In the genomic region with DNA sequence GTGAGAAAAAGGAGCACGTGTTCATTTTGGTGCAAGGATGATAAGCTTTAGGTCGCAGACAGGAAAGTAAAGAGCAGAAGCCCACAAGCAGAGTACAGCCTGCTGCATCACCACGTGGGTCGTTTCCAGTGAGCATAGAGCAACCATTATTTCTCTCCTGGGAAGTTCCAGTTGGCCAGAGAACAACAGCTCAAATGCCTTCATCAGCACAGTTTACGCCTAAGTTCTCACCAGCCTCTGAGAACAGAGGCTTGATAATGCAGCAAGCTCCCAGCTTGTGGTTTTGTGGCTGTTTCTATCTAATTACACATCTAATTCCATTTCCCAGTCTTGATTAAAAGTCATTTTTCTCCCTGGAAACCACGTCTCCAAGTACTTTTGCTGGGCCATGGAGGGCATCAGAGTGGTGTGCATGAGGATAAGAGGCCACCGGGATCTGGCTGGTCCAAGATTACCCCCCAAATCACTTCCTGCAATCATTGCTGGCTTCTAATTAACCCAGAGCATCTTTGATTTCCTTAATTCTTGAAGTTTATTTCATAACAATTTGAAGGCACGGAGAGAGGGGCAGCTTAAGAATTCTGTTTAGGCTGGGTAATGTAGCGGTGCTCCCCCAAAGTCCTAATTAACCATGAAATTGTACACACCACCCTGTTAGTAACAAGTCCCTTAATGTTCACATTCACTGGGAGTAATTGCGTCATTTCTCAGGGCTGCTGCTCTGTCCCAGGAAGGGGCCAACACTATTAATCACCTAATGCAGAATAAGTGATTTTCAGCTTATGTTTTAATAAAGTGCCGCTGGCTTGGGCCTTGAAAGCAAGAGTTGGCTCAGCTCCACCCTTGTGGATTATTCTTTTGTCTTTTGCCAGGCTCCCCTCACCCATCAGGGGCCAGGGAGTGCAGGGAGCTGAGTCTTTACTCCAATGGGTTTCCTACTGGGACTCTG, we compare ENCODE assay signal across 11 mouse cellular contexts.
DNase-seq lines count a peak whose midpoint lies in the region; ATAC-seq and TF ChIP-seq lines count a peak whose summit lies in the region.
"Had no signal": no experiment of that assay in that cellular context is flagged by ENCODE, and none has a peak within 500 bp of the region (broad histone marks: within the 10 kb centered on the region; RNA-seq: fewer than 3 reads in every experiment).

No protein-coding gene starts in this region.

- no peak overlapping the region for H3K4me2 ChIP-seq in forebrain, embryonic 12.5 days
- H3K4me2 ChIP-seq in limb, embryonic 13.5 days (replicated peaks) = no peak overlapping the region
- H3K4me2 ChIP-seq in liver, embryonic 11.5 days = no peak overlapping the region
- H3K4me2 ChIP-seq in liver, embryonic 12.5 days = no peak overlapping the region

- TF ChIP-seq CTCF in brain, embryonic 14.5 days (IDR thresholded peaks at IDR 0.05; ENCODE audit: borderline replicate concordance, extremely low read depth, insufficient read depth, insufficient read length) = no peak

- H3K27ac ChIP-seq in forebrain, embryonic 12.5 days = no peak overlapping the region; the same call in 1 of the 2 replicates
- no peak overlapping the region for H3K27ac ChIP-seq in limb, embryonic 13.5 days
- no peak overlapping the region for H3K27ac ChIP-seq in liver, embryonic 11.5 days (ENCODE audit: low read depth, low read length)
- H3K27ac ChIP-seq in liver, embryonic 12.5 days = no peak overlapping the region
- H3K27ac ChIP-seq: liver, embryonic 14.5 days had no signal

- H3K9ac ChIP-seq in forebrain, embryonic 12.5 days = no peak overlapping the region
- no peak overlapping the region for H3K9ac ChIP-seq in limb, embryonic 13.5 days
- no peak overlapping the region for H3K9ac ChIP-seq in liver, embryonic 11.5 days (ENCODE audit: low read depth, low read length)
- no peak overlapping the region for H3K9ac ChIP-seq in liver, embryonic 12.5 days
- H3K9ac ChIP-seq: liver, embryonic 14.5 days had no signal

- H3K36me3 ChIP-seq in forebrain, embryonic 12.5 days (replicated peaks) = no peaks in the 10 kb centered on the region
- no peaks in the 10 kb centered on the region for H3K36me3 ChIP-seq in limb, embryonic 13.5 days
- no peaks in the 10 kb centered on the region for H3K36me3 ChIP-seq in liver, embryonic 11.5 days (ENCODE audit: control insufficient read depth, insufficient read depth, low read length)
- no peaks in the 10 kb centered on the region for H3K36me3 ChIP-seq in liver, embryonic 12.5 days

- peaks cover 9% of the 10 kb centered on the region for H3K4me1 ChIP-seq in forebrain, embryonic 12.5 days
- H3K4me1 ChIP-seq in limb, embryonic 13.5 days = peaks cover 10% of the 10 kb centered on the region
- H3K4me1 ChIP-seq in liver, embryonic 11.5 days (replicated peaks; ENCODE audit: control insufficient read depth, insufficient read depth, low read length) = no peaks in the 10 kb centered on the region
- H3K4me1 ChIP-seq in liver, embryonic 12.5 days = no peaks in the 10 kb centered on the region

- H3K27me3 ChIP-seq in forebrain, embryonic 12.5 days = peaks cover 35% of the 10 kb centered on the region
- H3K27me3 ChIP-seq in limb, embryonic 13.5 days = no peaks in the 10 kb centered on the region; the same call in 1 of the 2 replicates
- no peaks in the 10 kb centered on the region for H3K27me3 ChIP-seq in liver, embryonic 11.5 days (replicated peaks; ENCODE audit: control insufficient read depth, insufficient read depth, low read length)
- H3K27me3 ChIP-seq in liver, embryonic 12.5 days (replicated peaks) = no peaks in the 10 kb centered on the region

- no peaks in the 10 kb centered on the region for H3K9me3 ChIP-seq in forebrain, embryonic 12.5 days
- H3K9me3 ChIP-seq in limb, embryonic 13.5 days = no peaks in the 10 kb centered on the region
- H3K9me3 ChIP-seq in liver, embryonic 11.5 days (ENCODE audit: control insufficient read depth, low read length) = no peaks in the 10 kb centered on the region
- no peaks in the 10 kb centered on the region for H3K9me3 ChIP-seq in liver, embryonic 12.5 days (replicated peaks)

- intact Hi-C loops in left cerebral cortex, postnatal 4 days (cut with DNase I) = no loop called here
- intact Hi-C loops in left cerebral cortex, postnatal 10 days (cut with DNase I) = no loop called here

- H3K4me3 ChIP-seq in forebrain, embryonic 12.5 days (replicated peaks) = no peak overlapping the region
- H3K4me3 ChIP-seq in limb, embryonic 13.5 days = no peak overlapping the region
- H3K4me3 ChIP-seq in liver, embryonic 11.5 days (ENCODE audit: low read depth, low read length) = no peak overlapping the region
- no peak overlapping the region for H3K4me3 ChIP-seq in liver, embryonic 12.5 days

- WGBS in forebrain, embryonic 12.5 days = 30% methylated on average over 11 of the region's 11 CpGs
- 40% methylated on average over 11 of the region's 11 CpGs for WGBS in limb, embryonic 13.5 days
- WGBS in liver, embryonic 11.5 days = 60% methylated on average over 11 of the region's 11 CpGs
- WGBS in liver, embryonic 12.5 days (ENCODE audit: insufficient replicate concordance) = 46% methylated on average over 11 of the region's 11 CpGs

- ATAC-seq in forebrain, embryonic 12.5 days (ENCODE audit: low FRiP score) = peak; percentile 90; the same call in 1 of the 2 replicates
- ATAC-seq in limb, embryonic 13.5 days (ENCODE audit: low FRiP score, low read depth) = peak; percentile 56
- ATAC-seq in liver, embryonic 11.5 days (replicated peaks; ENCODE audit: low FRiP score) = no peak
- no peak for ATAC-seq in liver, embryonic 12.5 days

- TF ChIP-seq POLR2A in brain, embryonic 14.5 days (IDR thresholded peaks at IDR 0.05; ENCODE audit: borderline replicate concordance, extremely low read depth, insufficient read depth, insufficient read length, poor library complexity, severe bottlenecking) = no peak

- peak; percentile 17 for DNase-seq in left cerebral cortex, postnatal 4 days
- DNase-seq in left cerebral cortex, postnatal 10 days (ENCODE audit: extremely low spot score in 1 of 2, low spot score in 2 of 2) = no peak
- DNase-seq in brain, embryonic 14.5 days (ENCODE audit: low read depth) = peak; percentile 94
- no peak for DNase-seq in liver, embryonic 11.5 days (ENCODE audit: low spot score)
- no peak for DNase-seq in layer of hippocampus, postnatal 10 days (ENCODE audit: low spot score in 2 of 2)
- DNase-seq: heart, adult 18-20 months; right cerebral cortex, postnatal 14 days had no signal

Comparison
In these comparisons a context has a peak if more than half of its experiments do, and no peak if none do; other contexts are left out.
1. DNase-seq: peak in left cerebral cortex, postnatal 4 days (single experiment) and brain, embryonic 14.5 days (single experiment); none in left cerebral cortex, postnatal 10 days (0 of 2), liver, embryonic 11.5 days (single experiment) and layer of hippocampus, postnatal 10 days (0 of 2).
2. ATAC-seq: peak in forebrain, embryonic 12.5 days (single experiment) and limb, embryonic 13.5 days (single experiment); none in liver, embryonic 11.5 days (single experiment) and liver, embryonic 12.5 days (single experiment).